Mouse (Mus musculus) myocyte (in vitro differentiated cells): ENCODE measurements at regions not wholly inside any gene's neighbourhood (a gene's known extent, or its start where the extent isn't known, plus 50 kb on each side); places are given as distances from the start of the nearest gene placed in this dataset.

Experiments used
- E2F4 ChIP-seq: IDR thresholded peaks from one replicate; pipeline ENCODE4 v1.6.1; 2011; ENCODE audit warnings: mild to moderate bottlenecking, control low read depth, moderate library complexity; ENCODE audit not compliant: insufficient read depth
- MAX ChIP-seq: IDR thresholded peaks from one replicate; pipeline ENCODE4 v1.6.1; 2011; ENCODE audit warnings: low read depth, mild to moderate bottlenecking, control low read depth
- POLR2A ChIP-seq: IDR thresholded peaks from one replicate; pipeline ENCODE4 v1.6.1; 2011; ENCODE audit warnings: low read depth, mild to moderate bottlenecking, control low read depth, moderate library complexity; ENCODE audit not compliant: insufficient read length
- USF1 ChIP-seq: IDR thresholded peaks from one replicate; pipeline ENCODE4 v1.6.1; 2011; ENCODE audit warnings: low read depth, mild to moderate bottlenecking, control low read depth, moderate library complexity

GRCm38 (mm10) chr8:77982031-77982430, 231.1 kb upstream of the Ttc29 start:
- TF ChIP-seq MAX (no peak), POLR2A (no peak), USF1 (no peak), E2F4 (no peak)
